Mouse (Mus musculus) lung, postnatal 0 days (tissue): ENCODE results near the gene Gm20604.

ENCODE experiments used
- CTCF ChIP-seq: IDR thresholded peaks from 2 replicates; pipeline ENCODE4 v1.5.1; 2016; ENCODE audit warnings: antibody characterized with exemption, mild to moderate bottlenecking
- EP300 ChIP-seq: IDR thresholded peaks from 2 replicates; pipeline ENCODE4 v1.6.1; 2016; ENCODE audit warnings: antibody characterized with exemption, mild to moderate bottlenecking, control low read depth

- TF ChIP-seq CTCF (peak; percentile 66), EP300 (0 out of 2 replicates have a peak, but pooled peaks have one; percentile 26)
Measured at GRCm38 (mm10) chr12:102757689-102758402, 626 bp downstream of the Gm20604 start, which contains the start of the genes Gm28051, Gon7 and Ubr7.
